ENCODE assay signal across 24 mouse cellular contexts in genomic region chrX:109189607-109190006, GRCm38 (mm10). TPM values are rescaled to one million over a fixed set of nuclear protein-coding genes. Genes with fewer than 3 reads are reported as not detected.
DNase-seq lines count a peak whose midpoint lies in the region; ATAC-seq lines count a peak whose summit lies in the region.
"Had no signal": no experiment of that assay in that cellular context is flagged by ENCODE, and none has a peak within 500 bp of the region (broad histone marks: within the 10 kb centered on the region; RNA-seq: fewer than 3 reads in every experiment).

No protein-coding gene starts in this region.

- H3K27ac ChIP-seq in kidney, embryonic 14.5 days (ENCODE audit: low read depth, low read length): no peak overlapping the region
- H3K27ac ChIP-seq: embryonic facial prominence, embryonic 12.5 days; gastrocnemius, adult 2 months; hindbrain, embryonic 12.5 days had no signal

- no peaks in the 10 kb centered on the region for H3K9me3 ChIP-seq in kidney, embryonic 14.5 days (ENCODE audit: control insufficient read depth, low read length)
- H3K9me3 ChIP-seq: embryonic facial prominence, embryonic 12.5 days; hindbrain, embryonic 12.5 days had no signal

- 87% methylated on average over 4 of the region's 4 CpGs for WGBS in kidney, embryonic 14.5 days

- no peak overlapping the region for H3K4me2 ChIP-seq in kidney, embryonic 14.5 days (replicated peaks; ENCODE audit: low read depth, low read length)
- H3K4me2 ChIP-seq: embryonic facial prominence, embryonic 12.5 days; hindbrain, embryonic 12.5 days had no signal

- no peaks in the 10 kb centered on the region for H3K36me3 ChIP-seq in kidney, embryonic 14.5 days (ENCODE audit: control insufficient read depth, insufficient read depth, low read length)
- H3K36me3 ChIP-seq: embryonic facial prominence, embryonic 12.5 days; hindbrain, embryonic 12.5 days had no signal

- H3K27me3 ChIP-seq in kidney, embryonic 14.5 days (ENCODE audit: control insufficient read depth, insufficient read depth, low read length): no peaks in the 10 kb centered on the region
- H3K27me3 ChIP-seq: CH12.LX; embryonic facial prominence, embryonic 12.5 days; hindbrain, embryonic 12.5 days had no signal

- H3K9ac ChIP-seq in kidney, embryonic 14.5 days (ENCODE audit: low read depth, low read length): no peak overlapping the region
- H3K9ac ChIP-seq: embryonic facial prominence, embryonic 12.5 days; hindbrain, embryonic 12.5 days had no signal

- intact Hi-C loops in gastrocnemius, postnatal 14 days (cut with DNase I; ENCODE audit: low total_unique reads): no loop called here

- H3K4me1 ChIP-seq in kidney, embryonic 14.5 days (ENCODE audit: control insufficient read depth, insufficient read depth, low read length): no peaks in the 10 kb centered on the region
- H3K4me1 ChIP-seq: embryonic facial prominence, embryonic 12.5 days; hindbrain, embryonic 12.5 days had no signal

- DNase-seq in gastrocnemius, adult 18-20 months (ENCODE audit: low spot score): peak; percentile 1
- no peak for DNase-seq in gastrocnemius, postnatal 14 days
- peak; percentile 16 for DNase-seq in lung, postnatal 25 days (ENCODE audit: low spot score)
- DNase-seq in lung, postnatal 10 days: no peak
- DNase-seq in kidney, adult 9 months: no peak
- DNase-seq: adrenal gland, adult 8-10 months; adrenal gland, postnatal 36 days; cerebellum, adult 8-10 months; cerebellum, postnatal 25 days; gastrocnemius, adult 2 months; gastrocnemius, postnatal 36 days; heart, postnatal 10 days; heart, postnatal 4 days had no signal

- no peak overlapping the region for H3K4me3 ChIP-seq in kidney, embryonic 14.5 days (ENCODE audit: low read length)
- H3K4me3 ChIP-seq: embryonic facial prominence, embryonic 12.5 days; gastrocnemius, adult 2 months; hindbrain, embryonic 12.5 days had no signal

- ATAC-seq in granulocyte monocyte progenitor cell, adult 5-6 weeks (replicated peaks; ENCODE audit: poor library complexity, severe bottlenecking): peak; percentile 61
- peak; percentile 47 for ATAC-seq in monocyte, adult 5-6 weeks (replicated peaks; ENCODE audit: insufficient number of reproducible peaks, low FRiP score, low TSS enrichment, poor library complexity, severe bottlenecking)
- no peak for ATAC-seq in kidney, embryonic 14.5 days (ENCODE audit: low FRiP score, low TSS enrichment)
- ATAC-seq: forebrain, embryonic 16.5 days; hindbrain, embryonic 16.5 days; inflammation-experienced regulatory T-cells, adult 6 months had no signal

RNA-seq across cellular contexts. Expression of gene Gm6377, which starts 6.9 kb away (rescaled TPM):
- not detected for total RNA-seq in gastrocnemius, adult 18-20 months (2021)
- total RNA-seq in gastrocnemius, postnatal 14 days (2021): not detected
- 0.28 TPM in 1 of 2 replicates, not detected in the other for total RNA-seq in granulocyte monocyte progenitor cell, adult 5-6 weeks (2014; fragmentation: Nextera tagmentation)
- total RNA-seq in granulocyte monocyte progenitor cell, adult 5-6 weeks (2017): 0.34 and 0.52 TPM in 2 replicates
- total RNA-seq in monocyte, adult 5-6 weeks (2017): 139 to 170 TPM (median 165 TPM) in 3 replicates
- 0.11 and 0.22 TPM in 2 replicates for polyA plus RNA-seq in kidney, embryonic 14.5 days (2014; fragmentation: Nextera tagmentation; extraction: Ambion mirVana)
- total RNA-seq: gastrocnemius, adult 2 months; gastrocnemius, postnatal 36 days had no signal
- polyA plus RNA-seq: cortical plate, adult 2 months; forebrain, embryonic 16.5 days; heart, embryonic 14.5 days; hindbrain, embryonic 16.5 days had no signal

Comparison
In these comparisons a context has a peak if more than half of its experiments do, and no peak if none do; other contexts are left out.
1. DNase-seq: peak in gastrocnemius, adult 18-20 months (single experiment) and lung, postnatal 25 days (single experiment); none in gastrocnemius, postnatal 14 days (single experiment), lung, postnatal 10 days (single experiment) and kidney, adult 9 months (single experiment).
2. RNA of gene Gm6377, which starts 6.9 kb away (total RNA-seq): 139 to 170 TPM in monocyte, adult 5-6 weeks; 0.28 to 0.52 TPM in granulocyte monocyte progenitor cell, adult 5-6 weeks, not detected in gastrocnemius, adult 18-20 months and not detected in gastrocnemius, postnatal 14 days; every median in the first group is over 10 times any median in the second.